Mouse (Mus musculus) CH12.LX (cell line): ENCODE results near the gene Ube2n. TPM values are rescaled to one million over a fixed set of nuclear protein-coding genes. Genes with fewer than 3 reads are reported as not detected.

Experiments used
- DNase-seq: peaks from one replicate; pipeline ENCODE4 v3.0.0-alpha.2; 2013; ENCODE audit errors: extremely low read depth
- H3K27ac ChIP-seq: 2 replicates; pipeline ENCODE4 v1.5.1; 2012; ENCODE audit warnings: low read depth, mild to moderate bottlenecking, control low read depth, moderate library complexity; ENCODE audit not compliant: insufficient read depth
- H3K27me3 ChIP-seq: replicated peaks from 2 replicates; pipeline ENCODE3; 2012; ENCODE audit warnings: inconsistent platforms
- H3K36me3 ChIP-seq, 2 experiments: replicated peaks in 1 of 2; 2 replicates each; pipeline versions ENCODE3 to v1.6.1; 2012; ENCODE audit warnings: inconsistent platforms in 1 of 2, low read length in 1 of 2, mild to moderate bottlenecking in 1 of 2, mixed read lengths in 1 of 2, moderate library complexity in 1 of 2; ENCODE audit not compliant: control insufficient read depth in 1 of 2, insufficient read depth in 1 of 2
- H3K4me1 ChIP-seq, 2 experiments: 2 replicates each; pipeline ENCODE4 v1.6.1; 2012; ENCODE audit warnings: inconsistent platforms in 1 of 2, moderate library complexity in 1 of 2; ENCODE audit not compliant: insufficient read depth in 2 of 2, control insufficient read depth in 1 of 2
- H3K4me2 ChIP-seq: 2 replicates; pipeline ENCODE4 v1.6.1; 2012; ENCODE audit warnings: low read depth, mild to moderate bottlenecking, control low read depth; ENCODE audit not compliant: poor library complexity, insufficient read depth, severe bottlenecking
- H3K4me3 ChIP-seq, 3 experiments: fragments of 150-350 bp in 1 of 3; sonication (generic) in 1 of 3; replicated peaks in 1 of 3; 2 replicates each; pipeline versions ENCODE3 to v1.5.1; 2011 to 2012; ENCODE audit warnings: low read depth in 2 of 3, low read length in 2 of 3, mild to moderate bottlenecking in 2 of 3, moderate library complexity in 2 of 3, control low read depth in 1 of 3, improper control_type of control experiment in 1 of 3, inconsistent platforms in 1 of 3, mixed read lengths in 1 of 3; ENCODE audit not compliant: poor library complexity in 1 of 3
- H3K79me2 ChIP-seq: replicated peaks from 2 replicates; pipeline ENCODE4 v1.6.1; 2012; ENCODE audit warnings: mild to moderate bottlenecking, moderate library complexity; ENCODE audit not compliant: control insufficient read depth, poor library complexity, insufficient read depth, severe bottlenecking; ENCODE audit errors: extremely low read depth
- H3K9ac ChIP-seq: 2 replicates; pipeline ENCODE4 v1.6.1; 2012; ENCODE audit warnings: low read depth, mild to moderate bottlenecking, control low read depth, moderate library complexity; ENCODE audit not compliant: insufficient read depth
- H3K9me3 ChIP-seq: replicated peaks from 2 replicates; pipeline ENCODE3; 2012; ENCODE audit warnings: low read length, inconsistent platforms, mixed read lengths
- BHLHE40 ChIP-seq: IDR thresholded peaks from 2 replicates; pipeline ENCODE4 v1.6.1; 2011; ENCODE audit warnings: mild to moderate bottlenecking, low read depth, low read length, improper control_type of control experiment
- CHD1 ChIP-seq: IDR thresholded peaks from 2 replicates; pipeline ENCODE4 v1.6.1; 2012; ENCODE audit warnings: low read depth, low read length, improper control_type of control experiment, inconsistent platforms
- CHD2 ChIP-seq: IDR thresholded peaks from 2 replicates; pipeline ENCODE4 v1.6.1; 2011; ENCODE audit warnings: low read length, improper control_type of control experiment
- CTCF ChIP-seq, 2 experiments: IDR thresholded peaks in 1 of 2; conservative IDR thresholded peaks in 1 of 2; 2 replicates each; pipeline ENCODE4 v1.5.1; 2011 to 2012; ENCODE audit warnings: low read depth in 2 of 2, low read length in 2 of 2, improper control_type of control experiment in 1 of 2, inconsistent platforms in 1 of 2, mild to moderate bottlenecking in 1 of 2, moderate library complexity in 1 of 2
- E2F4 ChIP-seq: IDR thresholded peaks from 2 replicates; pipeline ENCODE4 v1.6.1; 2011; ENCODE audit warnings: low read depth, low read length, improper control_type of control experiment; ENCODE audit not compliant: insufficient replicate concordance
- ELF1 ChIP-seq: IDR thresholded peaks from 2 replicates; pipeline ENCODE4 v1.6.1; 2014; ENCODE audit warnings: low read depth, mild to moderate bottlenecking, inconsistent platforms, low read length, improper control_type of control experiment
- EP300 ChIP-seq: IDR thresholded peaks from 2 replicates; pipeline ENCODE4 v1.6.1; 2011; ENCODE audit warnings: low read length, improper control_type of control experiment
- ETS1 ChIP-seq: conservative IDR thresholded peaks from 2 replicates; pipeline ENCODE4 v1.6.1; 2012; ENCODE audit warnings: low read depth, mild to moderate bottlenecking, inconsistent platforms, low read length, improper control_type of control experiment, moderate library complexity
- GABPA ChIP-seq: IDR thresholded peaks from 2 replicates; pipeline ENCODE4 v1.6.1; 2012; ENCODE audit warnings: low read depth, low read length, improper control_type of control experiment, inconsistent platforms; ENCODE audit not compliant: insufficient replicate concordance
- HCFC1 ChIP-seq: IDR thresholded peaks from 2 replicates; pipeline ENCODE4 v1.6.1; 2012; ENCODE audit warnings: low read depth, mild to moderate bottlenecking, inconsistent platforms, low read length, improper control_type of control experiment
- IRF4 ChIP-seq: IDR thresholded peaks from 2 replicates; pipeline ENCODE4 v1.6.1; 2014; ENCODE audit warnings: low read depth, mild to moderate bottlenecking, inconsistent platforms, low read length, improper control_type of control experiment
- JUN ChIP-seq: IDR thresholded peaks from 2 replicates; pipeline ENCODE4 v1.6.1; 2011; ENCODE audit warnings: low read depth, mild to moderate bottlenecking, low read length, improper control_type of control experiment, moderate library complexity; ENCODE audit not compliant: insufficient read depth
- JUND ChIP-seq: conservative IDR thresholded peaks from 2 replicates; pipeline ENCODE4 v1.6.1; 2011; ENCODE audit warnings: low read depth, low read length, improper control_type of control experiment
- KAT2A ChIP-seq: IDR thresholded peaks from 2 replicates; pipeline ENCODE4 v1.6.1; 2012; ENCODE audit warnings: low read length, improper control_type of control experiment, inconsistent platforms; ENCODE audit not compliant: insufficient replicate concordance
- MAFK ChIP-seq: IDR thresholded peaks from 2 replicates; pipeline ENCODE4 v1.6.1; 2011; ENCODE audit warnings: low read length, improper control_type of control experiment; ENCODE audit not compliant: insufficient replicate concordance
- MAX ChIP-seq: IDR thresholded peaks from 2 replicates; pipeline ENCODE4 v1.6.1; 2011; ENCODE audit warnings: low read length, improper control_type of control experiment
- MAZ ChIP-seq: IDR thresholded peaks from 2 replicates; pipeline ENCODE4 v1.6.1; 2012; ENCODE audit warnings: low read depth, mild to moderate bottlenecking, inconsistent platforms, low read length, improper control_type of control experiment, moderate library complexity
- MEF2A ChIP-seq: IDR thresholded peaks from 2 replicates; pipeline ENCODE4 v1.6.1; 2014; ENCODE audit warnings: low read depth, mild to moderate bottlenecking, inconsistent platforms, low read length, improper control_type of control experiment, borderline replicate concordance
- MXI1 ChIP-seq: IDR thresholded peaks from 2 replicates; pipeline ENCODE4 v1.6.1; 2011; ENCODE audit warnings: mild to moderate bottlenecking, low read depth, low read length, improper control_type of control experiment
- MYC ChIP-seq: IDR thresholded peaks from 2 replicates; pipeline ENCODE4 v1.6.1; 2011; ENCODE audit warnings: low read depth, mild to moderate bottlenecking, improper control_type of control experiment, low read length
- NELFE ChIP-seq: IDR thresholded peaks from 2 replicates; pipeline ENCODE4 v1.6.1; 2011; ENCODE audit warnings: low read depth, low read length, improper control_type of control experiment
- NRF1 ChIP-seq: IDR thresholded peaks from 2 replicates; pipeline ENCODE4 v1.6.1; 2014; ENCODE audit warnings: low read depth, mild to moderate bottlenecking, inconsistent platforms, low read length, improper control_type of control experiment, moderate library complexity
- PAX5 ChIP-seq: IDR thresholded peaks from 2 replicates; pipeline ENCODE4 v1.6.1; 2012; ENCODE audit warnings: low read length, inconsistent platforms, mixed read lengths
- POLR2A ChIP-seq: IDR thresholded peaks from 2 replicates; pipeline ENCODE4 v1.6.1; 2011; ENCODE audit warnings: low read depth, mild to moderate bottlenecking, improper control_type of control experiment, low read length
- POLR2AphosphoS2 ChIP-seq: IDR thresholded peaks from 2 replicates; pipeline ENCODE4 v1.6.1; 2011; ENCODE audit warnings: low read depth, low read length, improper control_type of control experiment
- RAD21 ChIP-seq: IDR thresholded peaks from 2 replicates; pipeline ENCODE4 v1.6.1; 2011; ENCODE audit warnings: low read depth, mild to moderate bottlenecking, low read length, improper control_type of control experiment, moderate library complexity
- RCOR1 ChIP-seq: conservative IDR thresholded peaks from 2 replicates; pipeline ENCODE4 v1.6.1; 2012; ENCODE audit warnings: low read depth, mild to moderate bottlenecking, inconsistent platforms, low read length, improper control_type of control experiment
- SIN3A ChIP-seq: IDR thresholded peaks from 2 replicates; pipeline ENCODE4 v1.6.1; 2012; ENCODE audit warnings: low read length, improper control_type of control experiment, inconsistent platforms
- SMC3 ChIP-seq: IDR thresholded peaks from 2 replicates; pipeline ENCODE4 v1.6.1; 2011; ENCODE audit warnings: low read depth, low read length, improper control_type of control experiment
- TBP ChIP-seq: conservative IDR thresholded peaks from 2 replicates; pipeline ENCODE4 v1.6.1; 2011; ENCODE audit warnings: low read depth, low read length, improper control_type of control experiment
- TCF12 ChIP-seq: IDR thresholded peaks from 2 replicates; pipeline ENCODE4 v1.6.1; 2014; ENCODE audit warnings: low read depth, mild to moderate bottlenecking, inconsistent platforms, low read length, improper control_type of control experiment
- UBTF ChIP-seq: IDR thresholded peaks from 2 replicates; pipeline ENCODE4 v1.6.1; 2012; ENCODE audit warnings: low read depth, mild to moderate bottlenecking, inconsistent platforms, low read length, improper control_type of control experiment, moderate library complexity
- USF1 ChIP-seq: IDR thresholded peaks from 2 replicates; pipeline ENCODE4 v1.6.1; 2014; ENCODE audit warnings: low read depth, mild to moderate bottlenecking, inconsistent platforms, low read length, improper control_type of control experiment
- USF2 ChIP-seq: conservative IDR thresholded peaks from 2 replicates; pipeline ENCODE4 v1.6.1; 2011; ENCODE audit warnings: low read depth, low read length, improper control_type of control experiment
- ZC3H11A ChIP-seq: IDR thresholded peaks from 2 replicates; pipeline ENCODE4 v1.6.1; 2012; ENCODE audit warnings: low read depth, mild to moderate bottlenecking, inconsistent platforms, low read length, improper control_type of control experiment
- ZKSCAN1 ChIP-seq: IDR thresholded peaks from 2 replicates; pipeline ENCODE4 v1.6.1; 2012; ENCODE audit warnings: low read depth, inconsistent platforms, low read length, improper control_type of control experiment, borderline replicate concordance
- ZMIZ1 ChIP-seq: IDR thresholded peaks from 2 replicates; pipeline ENCODE4 v1.6.1; 2012; ENCODE audit warnings: low read depth, mild to moderate bottlenecking, inconsistent platforms, low read length, improper control_type of control experiment
- ZNF384 ChIP-seq: IDR thresholded peaks from 2 replicates; pipeline ENCODE4 v1.6.1; 2012; ENCODE audit warnings: low read depth, low read length, improper control_type of control experiment, inconsistent platforms
- dilution Hi-C: fragments of 300-500 bp; cut with MboI; formaldehyde crosslinking; loops from 2 replicates; pipeline ENCODE4 v1.14.3; 2020; ENCODE audit warnings: low sequenced_read_pairs; ENCODE audit not compliant: extremely low pct_unique_long_range_greater_than_20kb, extremely low pct_ligation_motif_present
- in situ Hi-C: fragments of 300-500 bp; cut with MboI; formaldehyde crosslinking; loops from 3 replicates; pipeline ENCODE4 v1.14.3; 2019; ENCODE audit warnings: low sequenced_read_pairs, low pct_ligation_motif_present, low pct_unique_long_range_greater_than_20kb, mixed read lengths
- polyA plus RNA-seq: library from polyadenylated mRNA; unstranded; fragments of >175 nt; gene quantifications from 2 replicates; pipeline ENCODE4 v1.2.1, GENCODE M21; 2012; ENCODE audit warnings: low read depth; ENCODE audit not compliant: insufficient read length
- total RNA-seq, 2 experiments: library from RNA; depleted of rRNA; stranded (reverse); fragments of 300-350 nt in 1 of 2; fragments of >200 nt in 1 of 2; gene quantifications; 2 replicates each; pipeline ENCODE4 v1.2.3; 2012 to 2014

The Ube2n gene
- total and polyA plus RNA-seq, 3 experiments: 71.9 to 265 (median 237) TPM

- Histone ChIP-seq H3K27me3 (no peaks in the 10 kb centered on the region), H3K9me3 (no peaks in the 10 kb centered on the region), H3K79me2 (no peaks in the 10 kb centered on the region; the same call in 1 of the 2 replicates), H3K9ac (no peak overlapping the region), H3K4me1 (peaks cover 10 to 42% of the 10 kb centered on the region in 2 experiments), H3K4me2 (no peak overlapping the region), H3K4me3 (no peak overlapping the region), H3K36me3 (peaks cover 2 to 12% of the 10 kb centered on the region in 2 experiments), H3K27ac (no peak overlapping the region)
- DNase-seq: peak; percentile 88
- dilution Hi-C loops (no loop called here), in situ Hi-C loops (loop anchor here (5.0 kb wide), 1 partner anchor 484 kb away; no protein-coding TSS in a partner anchor)
- peak; percentile 68 to 97 for TF ChIP-seq CTCF (conservative IDR thresholded peaks at IDR 0.05 in 1 of 2, IDR thresholded peaks at IDR 0.05 in 1 of 2; ENCODE audit: low read depth in 2 of 2, low read length in 2 of 2)
- TF ChIP-seq IRF4: peak; percentile 91
- TF ChIP-seq UBTF: no peak
- no peak for TF ChIP-seq CHD1
- no peak for TF ChIP-seq MAX
- TF ChIP-seq ELF1: peak; percentile 28; the same call in 1 of the 2 replicates
- no peak for TF ChIP-seq MXI1
- no peak for TF ChIP-seq ETS1
- no peak for TF ChIP-seq POLR2AphosphoS2
- TF ChIP-seq SIN3A: no peak
- TF ChIP-seq TCF12: no peak
- no peak for TF ChIP-seq KAT2A
- TF ChIP-seq USF2: no peak
- TF ChIP-seq BHLHE40: no peak
- TF ChIP-seq ZNF384: no peak
- TF ChIP-seq USF1: no peak
- TF ChIP-seq MYC: 0 out of 2 replicates have a peak, but pooled peaks have one; percentile 55
- TF ChIP-seq JUN: no peak
- no peak for TF ChIP-seq HCFC1
- TF ChIP-seq NELFE: no peak
- peak; percentile 82 for TF ChIP-seq ZC3H11A
- no peak for TF ChIP-seq EP300
- no peak for TF ChIP-seq MAFK
- peak; percentile 97 for TF ChIP-seq SMC3
- TF ChIP-seq MAZ: no peak
- TF ChIP-seq TBP: no peak
- TF ChIP-seq ZMIZ1: no peak
- no peak for TF ChIP-seq NRF1
- peak; percentile 100 for TF ChIP-seq RAD21
- TF ChIP-seq CHD2: no peak
- TF ChIP-seq GABPA: no peak
- no peak for TF ChIP-seq PAX5
- no peak for TF ChIP-seq RCOR1
- peak; percentile 53; the same call in 1 of the 2 replicates for TF ChIP-seq MEF2A
- no peak for TF ChIP-seq JUND
- TF ChIP-seq POLR2A: no peak
- no peak for TF ChIP-seq ZKSCAN1
- no peak for TF ChIP-seq E2F4
These were observed 39.0 kb upstream of the Ube2n start for GRCm38 (mm10) chr10:95475923-95476322.
